Mouse (Mus musculus) embryonic stem cell, embryonic (primary cell): ENCODE measurements around the gene Ccer2.

Experiments
- CTCF ChIA-PET, 4 experiments: fragments of 300-600 bp in 2 of 4; fragments of 350-600 bp in 2 of 4; sonication (Branson Sonifier 250); formaldehyde crosslinking; loops; one replicate each; lab custom pipeline; 2022; ENCODE audit warnings: inconsistent platforms in 2 of 4; lab: Charles Lee
- POLR2A ChIA-PET, 4 experiments: fragments of 300-600 bp in 2 of 4; fragments of 350-600 bp in 2 of 4; sonication (Branson Sonifier 250); formaldehyde crosslinking; loops; one replicate each; lab custom pipeline; 2022; ENCODE audit warnings: antibody characterized with exemption in 4 of 4, inconsistent platforms in 1 of 4; lab: Charles Lee

Gene Ccer2

DNA sequence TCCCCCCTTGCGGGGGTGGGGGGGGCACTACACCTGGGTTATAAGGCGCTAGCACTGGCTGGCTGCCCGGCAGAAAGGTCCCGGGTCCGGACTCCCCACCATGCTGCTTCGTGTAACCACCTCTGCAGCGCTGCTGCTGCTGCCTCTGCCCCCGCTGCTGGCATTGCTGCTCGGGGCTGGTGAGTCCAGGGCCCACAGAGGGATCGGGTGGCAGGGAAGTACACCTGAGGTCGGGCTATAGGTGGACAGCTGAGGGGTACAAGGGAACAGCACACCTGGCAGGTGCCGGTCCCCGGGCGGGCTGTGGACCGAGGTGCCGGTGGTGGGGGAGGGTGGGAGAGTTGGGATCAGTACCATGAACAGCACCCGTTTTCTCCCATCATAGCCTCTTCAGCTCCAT is at the start of gene Ccer2:
Gene Ccer2 (plus strand): TSS at position 96 of the 400 bp plus-strand sequence.
- ChIA-PET CTCF (interaction anchor here in 3 of 4 experiments (0.5 to 2.4 kb wide), 3 partner anchors 14 to 24 kb away, joined by 3 to 6 read pairs (median 5); partner anchors contain the start of genes Mrps12 (in 2 of the 3) and Sars2 (in 2 of the 3)), POLR2A (interaction anchor here in 3 of 4 experiments (0.6 to 3.4 kb wide), 13 partner anchors 8 to 509 kb away, joined by 3 to 21 read pairs (median 4); partner anchors contain the start of genes Mrps12 (in 2 of the 3), Sars2 (in 2 of the 3) and Sirt2 (in 2 of the 3))

DNA sequence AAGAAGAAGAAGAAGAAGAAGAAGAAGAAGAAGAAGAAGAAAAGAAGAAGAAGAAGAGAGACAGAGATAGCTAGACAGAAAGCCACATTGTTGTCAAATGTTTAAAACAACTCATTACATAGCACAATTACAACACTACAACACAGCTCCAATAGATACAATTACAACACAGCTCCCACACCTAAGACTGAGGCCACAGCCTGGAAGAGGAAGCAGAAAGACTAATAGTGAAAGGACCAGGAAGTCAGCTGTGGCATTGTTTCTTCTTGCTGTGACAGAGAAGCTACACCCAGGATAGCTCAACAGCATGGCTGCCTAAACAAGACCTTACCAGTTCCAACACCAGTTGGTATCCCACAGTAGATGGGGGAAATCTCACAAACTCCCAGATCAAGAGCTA is 46.5 kb upstream of the Ccer2 start:
- POLR2A ChIA-PET, result interaction anchor here (0.5 to 4.2 kb wide), 17 partner anchors 8 to 130 kb away, joined by 3 to 44 read pairs (median 4); partner anchors contain the start of genes Fbxo27 (in 2 of the 4), Fbxo17 (in 1 of the 4), Mrps12 (in 1 of the 4) and Sars2 (in 1 of the 4)

DNA sequence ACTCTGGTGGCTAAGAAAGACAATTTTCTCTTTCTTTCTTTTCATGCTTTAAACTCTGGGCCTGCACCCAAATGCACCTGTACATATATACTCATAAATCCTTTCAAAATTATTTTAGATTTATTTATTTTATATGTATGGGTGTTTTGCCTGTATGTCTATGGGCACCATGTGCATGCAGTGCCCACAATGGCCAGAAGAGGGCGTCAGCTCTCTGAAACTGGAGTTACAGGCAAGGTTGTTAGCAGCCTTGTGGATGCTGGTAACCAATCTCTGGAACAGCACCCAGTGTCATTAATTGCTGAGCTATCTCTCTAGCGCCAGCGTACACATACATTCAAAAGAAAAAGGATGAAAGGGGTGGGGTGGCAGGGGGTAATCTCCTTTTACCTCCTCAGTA is 45.0 kb upstream of the Ccer2 start:
- ChIA-PET CTCF (interaction anchor here (0.5 to 1.7 kb wide), 22 partner anchors 9 to 1291 kb away, joined by 3 to 10 read pairs (median 4); partner anchors contain the start of genes Mrps12 (in 2 of the 4), Sars2 (in 2 of the 4), Dll3 (in 1 of the 4) and Eif3k (in 1 of the 4)), POLR2A (interaction anchor here in 2 of 4 experiments (0.6 to 3.0 kb wide), 18 partner anchors 8 to 318 kb away, joined by 3 to 19 read pairs (median 3); partner anchors contain the start of genes Fbxo27 (in 1 of the 2), Med29 (in 1 of the 2), Mrps12 (in 1 of the 2) and Paf1 (in 1 of the 2))

More for the DNA sequence above, 46.5 kb upstream of the Ccer2 start:
- CTCF ChIA-PET, result interaction anchor here in 2 of 4 experiments (0.6 to 0.9 kb wide), 2 partner anchors 10 to 587 kb away, joined by 3 to 4 read pairs; no protein-coding TSS in a partner anchor

DNA sequence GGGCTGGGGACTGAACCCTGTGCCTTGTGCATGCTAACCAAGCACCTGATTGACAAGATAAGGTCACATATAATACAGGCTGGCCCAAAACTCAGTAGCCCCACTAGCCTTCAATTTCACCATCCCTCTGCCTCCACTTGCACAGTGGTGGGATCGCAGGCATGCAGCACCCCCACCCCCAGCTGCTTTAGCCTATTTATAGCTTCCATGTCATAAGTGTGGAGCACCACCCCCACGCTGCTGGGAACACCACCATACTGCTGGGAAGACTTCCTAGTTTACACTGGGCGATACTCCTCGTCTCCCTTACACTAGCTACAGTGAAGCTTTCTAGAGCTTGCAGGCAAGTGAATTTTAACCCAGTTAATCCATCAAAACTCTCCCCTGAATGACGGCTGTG is 41.3 kb upstream of the Ccer2 start:
- POLR2A ChIA-PET, result interaction anchor here in 3 of 4 experiments (0.5 to 5.9 kb wide), 20 partner anchors 8 to 96 kb away, joined by 3 to 77 read pairs (median 4); partner anchors contain the start of genes Fbxo27 (in 1 of the 3), Mrps12 (in 1 of the 3), Sars2 (in 1 of the 3) and Sirt2 (in 1 of the 3)
- CTCF ChIA-PET, result interaction anchor here in 2 of 4 experiments (0.5 to 2.1 kb wide), 7 partner anchors 14 to 223 kb away, joined by 3 to 6 read pairs (median 3); partner anchors contain the start of genes Mrps12 (in 1 of the 2) and Sars2 (in 1 of the 2)

DNA sequence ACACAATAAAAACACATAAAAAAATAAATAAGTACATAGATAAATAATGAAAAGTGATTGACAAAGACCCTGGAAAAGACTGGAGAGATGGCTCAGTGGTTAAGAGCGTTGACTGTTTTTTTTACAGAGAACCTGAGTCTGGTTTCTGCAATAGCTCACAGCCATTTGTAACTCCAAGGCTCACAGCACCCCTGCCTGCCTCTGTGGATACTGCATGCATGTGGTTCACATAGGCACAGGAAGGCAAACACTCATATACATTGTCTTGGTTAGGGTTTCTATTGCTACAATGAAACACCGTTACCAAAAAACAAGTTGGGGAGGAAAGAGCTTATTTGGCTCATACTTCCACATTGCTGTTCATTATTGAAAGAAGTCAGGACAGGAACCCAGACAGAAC is 40.4 kb upstream of the Ccer2 start:
- POLR2A ChIA-PET, result interaction anchor here (0.6 to 5.9 kb wide), 26 partner anchors 7 to 1186 kb away, joined by 3 to 77 read pairs (median 6); partner anchors contain the start of genes Fbxo27 (in 1 of the 4), Mrps12 (in 1 of the 4) and Sars2 (in 1 of the 4)
- CTCF ChIA-PET, result interaction anchor here in 2 of 4 experiments (0.6 to 2.1 kb wide), 6 partner anchors 12 to 70 kb away, joined by 3 to 9 read pairs (median 4); partner anchors contain the start of genes Mrps12 (in 1 of the 2) and Sars2 (in 1 of the 2)

DNA sequence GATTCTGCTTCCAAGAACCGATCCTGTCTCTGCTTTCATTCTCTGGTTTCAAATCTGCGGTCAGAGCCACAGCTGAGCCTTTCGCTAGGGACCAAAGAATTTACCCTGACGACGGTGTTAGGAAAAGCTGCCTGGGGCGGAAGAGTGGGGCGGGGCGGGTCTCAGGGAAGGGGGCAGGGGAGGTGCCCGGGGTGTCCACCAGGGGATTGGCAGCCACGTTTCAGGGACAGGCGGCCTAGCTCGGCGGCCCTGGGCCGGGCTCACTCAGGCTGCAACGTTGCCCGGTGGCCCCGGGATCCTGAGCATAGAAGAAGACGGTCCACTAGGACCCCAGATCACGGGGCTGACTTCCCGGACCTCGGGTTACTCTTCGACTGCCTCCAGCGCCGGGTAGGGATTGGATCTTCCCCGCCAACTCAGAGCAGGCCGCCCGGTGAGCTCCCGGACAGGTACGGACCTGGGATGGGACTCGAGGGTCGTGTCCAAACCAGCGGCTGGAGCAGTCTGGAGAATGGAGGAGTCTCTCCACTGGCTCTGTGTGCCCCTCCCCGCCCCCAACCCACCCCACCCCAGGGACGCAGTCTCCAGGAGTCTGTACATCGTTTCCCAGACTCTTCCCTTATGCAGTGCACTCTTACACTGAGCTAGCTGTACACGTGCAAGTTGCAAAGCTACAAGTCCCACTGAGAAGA is 39.2 kb upstream of the Ccer2 start, which contains the start of gene Fbxo17:
Gene Fbxo17 (plus strand): TSS at position 215 of the 692 bp plus-strand sequence.
- POLR2A ChIA-PET, result interaction anchor here in 3 of 4 experiments (0.5 to 5.9 kb wide), 53 partner anchors 8 to 598 kb away, joined by 3 to 77 read pairs (median 4); partner anchors contain the start of genes Rps16 (in 3 of the 3), Mrps12 (in 2 of the 3), Pak4 (in 2 of the 3) and Samd4b (in 2 of the 3)

DNA sequence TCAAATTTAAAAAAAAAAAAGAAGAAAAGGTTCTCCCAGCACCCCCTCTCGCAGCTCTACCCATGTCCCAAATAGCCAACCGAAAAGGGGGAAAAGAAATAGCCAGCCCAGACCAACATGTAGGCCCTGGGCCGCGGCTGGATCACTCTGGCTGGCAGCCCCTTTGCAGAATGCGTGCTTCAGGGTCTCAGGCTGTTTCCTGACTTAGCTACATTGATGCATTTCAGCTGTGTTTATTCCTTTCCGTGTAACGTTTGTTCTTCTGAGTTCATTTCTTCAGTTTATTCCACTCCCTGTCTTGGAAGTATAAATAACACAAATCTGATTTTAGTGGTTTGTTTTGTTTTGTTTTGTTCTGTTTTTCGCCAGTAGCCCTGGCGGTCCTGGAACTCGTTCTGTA is 38.2 kb upstream of the Ccer2 start:
- ChIA-PET POLR2A (interaction anchor here in 3 of 4 experiments (0.5 to 5.9 kb wide), 26 partner anchors 9 to 1480 kb away, joined by 3 to 77 read pairs (median 4); partner anchors contain the start of genes Mrps12 (in 2 of the 3), Sars2 (in 2 of the 3), Acp7 (in 1 of the 3) and Fbxo27 (in 1 of the 3)), CTCF (interaction anchor here in 3 of 4 experiments (0.6 to 1.6 kb wide), 4 partner anchors 24 to 71 kb away, joined by 3 to 7 read pairs (median 5); partner anchors contain the start of genes Mrps12 (in 2 of the 3) and Sars2 (in 2 of the 3))

More for the DNA sequence above, 39.2 kb upstream of the Ccer2 start, which contains the start of gene Fbxo17:
- CTCF ChIA-PET, result interaction anchor here (0.5 to 1.5 kb wide), 11 partner anchors 11 to 501 kb away, joined by 3 to 9 read pairs (median 5); partner anchors contain the start of genes Gmfg (in 1 of the 4) and Sirt2 (in 1 of the 4)

DNA sequence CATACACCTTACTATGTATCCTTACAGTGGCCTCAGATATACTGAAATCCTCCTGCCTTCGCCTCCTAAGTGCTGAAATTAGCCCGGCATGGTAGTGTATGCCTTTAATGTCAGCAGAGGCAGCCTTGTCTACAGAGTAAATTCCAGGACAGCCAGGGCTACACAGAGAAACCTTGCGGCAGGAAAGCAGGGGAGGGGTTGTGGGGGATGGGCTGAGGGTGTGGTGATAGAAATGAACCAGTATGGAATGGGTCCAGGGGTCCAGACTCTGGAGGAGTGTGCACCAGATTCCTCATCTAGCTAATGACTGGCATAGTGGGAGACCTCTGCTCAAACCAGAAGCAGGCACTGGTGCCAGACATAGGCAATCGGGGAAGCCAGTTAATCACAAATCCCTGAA is 36.8 kb upstream of the Ccer2 start:
- ChIA-PET CTCF (interaction anchor here (0.5 to 1.7 kb wide), 9 partner anchors 8 to 149 kb away, joined by 3 to 5 read pairs (median 3); partner anchors contain the start of genes Mrps12 (in 1 of the 4) and Sars2 (in 1 of the 4)), POLR2A (interaction anchor here in 3 of 4 experiments (0.6 to 5.1 kb wide), 37 partner anchors 8 to 1374 kb away, joined by 3 to 44 read pairs (median 4); partner anchors contain the start of genes Fbxo27 (in 1 of the 3), Mrps12 (in 1 of the 3) and Sars2 (in 1 of the 3))

DNA sequence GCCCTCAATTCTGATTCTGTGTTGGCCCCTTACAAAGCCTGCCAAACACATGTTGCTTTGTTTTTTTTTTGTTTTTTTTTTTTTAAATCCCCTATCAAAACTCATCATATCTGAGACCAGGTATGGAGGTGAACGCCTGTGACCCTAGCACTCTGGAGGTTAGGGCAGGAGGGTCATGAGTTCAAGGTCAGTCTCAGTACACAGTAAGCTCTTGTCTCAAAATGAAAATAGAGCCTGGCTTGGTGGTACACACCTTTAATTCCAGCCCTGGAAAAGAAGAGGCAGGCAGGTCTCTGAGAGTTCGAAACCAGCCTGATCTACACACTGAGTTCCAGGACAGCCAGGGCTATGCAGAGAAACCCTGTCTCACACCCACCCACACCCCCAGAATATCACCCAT is 36.3 kb upstream of the Ccer2 start:
- POLR2A ChIA-PET, result interaction anchor here in 3 of 4 experiments (0.6 to 5.1 kb wide), 28 partner anchors 8 to 699 kb away, joined by 3 to 44 read pairs (median 4); partner anchors contain the start of genes Fbxo27 (in 1 of the 3), Mrps12 (in 1 of the 3) and Sars2 (in 1 of the 3)
- CTCF ChIA-PET, result interaction anchor here (0.5 to 1.7 kb wide), 8 partner anchors 9 to 151 kb away, joined by 3 to 5 read pairs (median 3); no protein-coding TSS in a partner anchor

DNA sequence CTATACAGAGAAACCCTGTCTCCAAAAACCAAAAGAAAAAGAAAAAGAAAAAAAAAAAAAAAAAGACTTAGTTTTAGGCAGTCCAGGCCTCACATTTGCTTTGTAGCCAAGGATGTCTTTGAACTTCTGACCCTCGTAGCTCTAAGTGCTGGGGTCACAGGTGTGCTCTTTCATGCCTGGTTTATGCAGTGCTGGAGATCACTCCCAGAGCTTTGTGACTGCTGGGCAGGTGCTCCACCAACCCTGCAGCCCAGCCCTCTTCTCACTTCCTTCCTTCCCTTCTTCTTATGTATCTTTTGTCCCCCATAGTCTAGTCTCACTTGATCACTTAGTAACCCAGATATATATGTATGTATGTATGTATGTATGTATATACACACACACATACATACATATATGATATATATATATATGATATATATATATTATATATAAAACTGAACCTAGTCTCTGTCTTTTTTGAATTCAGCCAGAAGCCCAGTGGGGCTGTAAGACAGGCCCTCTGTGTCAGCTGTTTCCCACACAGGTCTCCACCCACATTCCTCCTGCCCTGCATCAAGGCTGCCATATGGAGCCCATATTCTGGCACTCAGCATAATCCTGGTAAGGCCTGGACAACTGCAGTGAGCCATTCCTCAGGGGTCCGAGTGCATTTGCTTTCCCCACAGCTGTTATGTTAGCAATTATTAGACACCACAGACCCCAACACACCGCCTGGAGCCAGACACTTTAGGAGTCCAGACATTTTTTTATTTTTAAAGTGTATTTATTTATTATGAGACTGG is 35.0 kb upstream of the Ccer2 start:
- POLR2A ChIA-PET, result interaction anchor here in 2 of 4 experiments (0.8 to 1.6 kb wide), 10 partner anchors 10 to 61 kb away, joined by 3 to 8 read pairs (median 4); partner anchors contain the start of gene Fbxo27 (in 1 of the 2)
- CTCF ChIA-PET, result interaction anchor here in 2 of 4 experiments (0.6 to 1.7 kb wide), 5 partner anchors 10 to 551 kb away, joined by 3 to 7 read pairs (median 4); no protein-coding TSS in a partner anchor

DNA sequence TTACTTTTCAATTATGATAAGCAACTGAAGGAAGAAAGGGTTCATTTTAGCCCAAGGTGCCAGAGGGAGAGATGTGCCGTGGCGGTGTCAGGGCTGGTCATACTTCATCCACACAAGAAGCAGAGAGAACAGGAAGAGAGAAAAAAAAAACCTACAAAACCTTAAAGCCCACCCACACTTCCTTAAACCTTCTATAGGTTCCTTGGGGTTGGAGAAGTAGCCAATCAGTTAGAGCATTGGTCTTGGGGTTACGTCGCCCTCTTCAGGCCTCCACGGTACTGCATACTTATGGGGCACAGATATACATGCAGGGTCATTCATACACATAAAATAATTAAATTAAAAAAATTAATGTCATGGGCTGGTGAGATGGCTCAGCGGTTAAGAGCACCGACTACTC is 33.9 kb upstream of the Ccer2 start:
- CTCF ChIA-PET, result no interaction called here
- POLR2A ChIA-PET, result interaction anchor here in 1 of 4 experiments (1.4 kb wide), 2 partner anchors 8 to 21 kb away, joined by 3 read pairs; no protein-coding TSS in a partner anchor

DNA sequence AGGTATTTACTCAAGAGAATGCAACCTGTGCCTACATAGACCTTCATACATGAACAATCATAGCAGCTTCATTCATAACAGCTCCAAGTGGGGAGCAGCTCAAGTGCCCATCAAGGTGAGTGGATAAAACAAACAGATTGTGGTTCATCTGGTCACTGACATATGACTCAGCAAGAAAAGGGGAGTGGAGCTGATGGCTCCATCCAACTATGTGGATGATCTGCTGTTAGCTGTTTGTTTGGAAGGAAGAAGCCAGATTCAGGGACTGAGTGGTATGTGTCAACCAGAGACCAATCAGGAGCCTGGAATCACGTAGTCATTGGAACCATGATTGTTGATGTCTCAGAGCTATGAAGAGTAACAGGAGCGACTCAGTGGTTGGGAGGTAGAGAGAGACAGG is 31.4 kb upstream of the Ccer2 start:
- POLR2A ChIA-PET, result interaction anchor here in 3 of 4 experiments (0.6 to 2.8 kb wide), 19 partner anchors 8 to 286 kb away, joined by 3 to 10 read pairs (median 3); partner anchors contain the start of genes Eif3k (in 1 of the 3), Fbxo17 (in 1 of the 3), Fbxo27 (in 1 of the 3) and Map4k1 (in 1 of the 3)
- CTCF ChIA-PET, result interaction anchor here (0.5 to 1.1 kb wide), 5 partner anchors 14 to 123 kb away, joined by 3 to 4 read pairs (median 4); partner anchors contain the start of genes Mrps12 (in 1 of the 4) and Sars2 (in 1 of the 4)

DNA sequence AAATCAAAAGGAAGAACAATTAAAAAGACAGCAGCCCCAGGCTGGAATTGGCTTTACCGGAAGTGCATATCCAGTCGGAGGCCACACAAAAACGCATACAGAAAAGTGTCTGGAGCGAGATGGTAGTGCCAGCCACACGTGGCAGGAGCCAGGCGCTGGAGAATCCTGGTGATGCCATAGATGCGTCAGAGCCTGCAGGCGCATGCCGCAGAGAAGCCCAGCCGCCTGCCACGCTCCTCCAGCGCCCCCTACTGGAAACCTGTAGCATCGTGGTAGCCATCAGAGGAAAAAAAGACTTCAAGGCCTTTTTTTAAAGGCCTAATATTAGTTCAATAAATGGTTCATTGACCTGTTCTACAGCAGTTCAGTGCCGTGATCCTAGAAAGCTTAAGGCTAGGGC is 29.4 kb upstream of the Ccer2 start:
- ChIA-PET POLR2A (interaction anchor here in 1 of 4 experiments (1.1 to 1.9 kb wide), 3 partner anchors 9 to 51 kb away, joined by 3 to 5 read pairs (median 4); no protein-coding TSS in a partner anchor), CTCF (interaction anchor here in 1 of 4 experiments (1.4 kb wide), 1 partner anchor 129 kb away, joined by 5 read pairs; the partner anchor contains the start of genes Pak4 and Samd4b)

DNA sequence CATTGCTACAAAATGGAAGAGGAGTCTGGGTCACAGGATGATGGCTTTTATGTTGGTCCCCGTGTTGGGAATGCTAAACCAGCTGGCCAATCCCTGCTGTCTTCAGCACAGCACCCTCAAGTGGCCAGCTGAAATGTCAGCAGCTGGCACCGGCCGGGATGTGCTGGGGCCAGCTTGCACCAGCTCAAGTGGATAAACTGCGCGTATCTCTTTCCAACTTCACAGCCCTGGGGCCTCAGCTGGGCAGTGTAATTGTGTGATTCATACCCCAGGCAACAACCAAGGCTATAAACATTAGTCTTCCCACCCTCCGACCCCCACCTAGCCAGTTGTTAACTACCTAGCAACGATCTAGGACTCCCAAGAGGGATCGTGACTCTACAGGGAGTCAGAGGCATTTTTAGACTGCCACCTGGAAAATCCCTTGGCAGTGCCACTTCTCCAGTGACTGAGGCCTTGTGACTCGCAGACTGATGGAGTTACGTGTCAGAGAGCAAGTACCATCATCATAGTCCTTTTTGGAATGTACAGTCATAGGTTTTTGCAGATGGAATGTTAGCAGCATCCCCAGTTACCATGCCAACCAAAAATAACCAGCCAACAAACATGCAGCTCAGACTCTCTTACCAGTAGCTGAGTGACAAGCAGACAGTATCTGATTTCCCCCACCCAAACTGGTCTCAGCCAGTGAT is 28.2 kb upstream of the Ccer2 start:
- ChIA-PET POLR2A (interaction anchor here (0.5 to 2.0 kb wide), 20 partner anchors 9 to 665 kb away, joined by 3 to 11 read pairs (median 3); partner anchors contain the start of genes Mrps12 (in 2 of the 4), Sars2 (in 2 of the 4), Fbxo17 (in 1 of the 4) and Pak4 (in 1 of the 4)), CTCF (interaction anchor here (0.6 to 1.8 kb wide), 19 partner anchors 8 to 1220 kb away, joined by 3 to 10 read pairs (median 4); partner anchors contain the start of genes Fbxo17 (in 1 of the 4), Gmfg (in 1 of the 4), Mrps12 (in 1 of the 4) and Pak4 (in 1 of the 4))
